Mouse (Mus musculus) adrenal gland (tissue): ENCODE results near the gene Il10rb.

Experiments used
- intact Hi-C: fragments of 180-260 bp; cut with DNase I; formaldehyde crosslinking; loops from one replicate; pipeline ENCODE4 v1.15.1; 2025

Il10rb gene

GRCm38 (mm10) chr16:91380151-91380550 lies 25.8 kb upstream of the Il10rb start:
- intact Hi-C loops: no loop called here

GRCm38 (mm10) chr16:91381606-91382005 lies 24.4 kb upstream of the Il10rb start:
- intact Hi-C loops: no loop called here

- intact Hi-C loops: no loop called here
Observed at GRCm38 (mm10) chr16:91382261-91382790, 23.6 kb upstream of the Il10rb start.

- intact Hi-C loops: no loop called here
Observed at GRCm38 (mm10) chr16:91384221-91384620, 21.7 kb upstream of the Il10rb start.

DNA sequence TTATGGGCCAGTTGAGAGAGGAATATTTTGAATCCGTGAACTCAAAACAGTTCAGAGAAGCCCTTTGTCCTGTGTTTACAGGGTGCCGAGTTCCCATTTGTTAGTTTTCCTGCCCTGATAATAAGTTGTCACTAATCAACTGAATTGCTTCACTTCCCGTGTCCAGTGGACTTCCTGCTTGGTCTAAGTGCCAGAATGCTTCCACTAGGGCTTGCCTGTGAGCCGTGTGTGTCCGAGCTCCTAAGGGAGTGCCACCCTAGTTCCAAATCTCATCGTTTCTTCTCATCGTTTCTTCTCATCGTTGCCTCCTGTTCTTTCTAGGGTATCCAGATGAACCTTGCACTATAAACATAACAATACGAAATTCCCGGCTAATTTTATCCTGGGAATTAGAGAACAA lies 20.3 kb upstream of the Il10rb start:
- intact Hi-C loops: no loop called here

- intact Hi-C loops: no loop called here
Observed at GRCm38 (mm10) chr16:91386419-91387120, 19.4 kb upstream of the Il10rb start.

- intact Hi-C loops: no loop called here
Observed at GRCm38 (mm10) chr16:91387121-91387486, 18.9 kb upstream of the Il10rb start.

- intact Hi-C loops: no loop called here
Observed at GRCm38 (mm10) chr16:91390100-91390499, 15.9 kb upstream of the Il10rb start.

- intact Hi-C loops: no loop called here
Observed at GRCm38 (mm10) chr16:91391421-91391820, 14.5 kb upstream of the Il10rb start, which contains the start of gene Gm21970. Gene Gm21970, plus strand, starts transcription at chr16:91391721.

- intact Hi-C loops: no loop called here
Observed at GRCm38 (mm10) chr16:91394826-91395410, 11.0 kb upstream of the Il10rb start.

DNA sequence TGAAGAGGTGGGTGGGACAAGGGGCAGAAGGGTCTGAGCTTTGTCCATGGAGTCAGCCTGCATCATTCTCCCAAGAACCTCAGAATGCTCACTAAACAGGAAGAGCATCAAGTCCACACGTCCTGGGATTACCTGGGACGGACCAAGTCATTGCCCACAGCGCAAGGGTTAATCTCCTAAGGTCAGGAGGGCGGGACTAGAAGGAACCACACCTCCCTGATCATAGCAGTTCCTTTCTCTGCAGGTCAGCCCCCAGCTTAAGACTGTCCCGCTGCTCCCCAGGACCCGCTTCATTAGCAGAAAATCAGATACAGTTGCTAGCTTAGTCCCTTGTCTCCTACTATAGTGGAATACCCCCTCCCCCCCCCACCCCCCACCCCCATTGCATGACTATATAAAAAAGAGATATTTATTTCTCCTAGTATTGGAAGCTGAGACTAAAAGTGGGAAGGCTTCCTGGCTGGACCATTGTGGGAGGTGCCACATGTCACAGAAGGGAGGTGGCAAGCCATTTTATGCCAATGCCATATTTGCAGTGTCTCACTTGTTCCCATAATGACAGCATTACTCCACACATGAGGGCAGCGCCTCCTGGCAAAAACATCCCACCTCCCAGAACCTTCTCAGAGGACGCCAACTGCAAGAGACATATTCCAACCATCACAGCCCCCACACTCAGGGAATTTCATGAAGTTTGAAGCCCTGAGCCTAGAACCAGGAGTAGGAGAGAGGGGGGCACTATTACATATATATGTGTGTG lies 10.2 kb upstream of the Il10rb start:
- intact Hi-C loops: no loop called here

- intact Hi-C loops: no loop called here
Observed at GRCm38 (mm10) chr16:91396844-91397537, 9.0 kb upstream of the Il10rb start.

GRCm38 (mm10) chr16:91398030-91398429 lies 7.9 kb upstream of the Il10rb start:
- intact Hi-C loops: no loop called here

DNA sequence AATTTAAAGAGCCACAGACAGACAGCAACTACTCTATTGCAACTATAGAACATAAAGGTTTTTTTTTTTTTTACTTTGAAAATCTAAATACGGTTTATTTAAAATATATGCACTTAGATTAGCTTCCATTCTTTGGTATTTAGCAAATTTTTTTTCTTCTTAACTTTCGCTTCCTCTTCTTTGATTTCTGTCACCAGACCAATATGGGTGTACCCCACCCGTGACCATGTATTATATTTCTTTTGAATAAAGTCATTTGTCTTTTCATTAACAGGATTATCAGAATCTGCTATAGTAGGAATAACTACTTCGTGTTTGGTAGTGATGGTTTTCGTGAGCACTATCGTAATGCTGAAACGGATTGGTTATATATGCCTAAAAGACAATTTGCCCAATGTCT lies 7.0 kb upstream of the Il10rb start:
- intact Hi-C loops: no loop called here

- intact Hi-C loops: no loop called here
Observed at GRCm38 (mm10) chr16:91401569-91402165, 4.3 kb upstream of the Il10rb start.

DNA sequence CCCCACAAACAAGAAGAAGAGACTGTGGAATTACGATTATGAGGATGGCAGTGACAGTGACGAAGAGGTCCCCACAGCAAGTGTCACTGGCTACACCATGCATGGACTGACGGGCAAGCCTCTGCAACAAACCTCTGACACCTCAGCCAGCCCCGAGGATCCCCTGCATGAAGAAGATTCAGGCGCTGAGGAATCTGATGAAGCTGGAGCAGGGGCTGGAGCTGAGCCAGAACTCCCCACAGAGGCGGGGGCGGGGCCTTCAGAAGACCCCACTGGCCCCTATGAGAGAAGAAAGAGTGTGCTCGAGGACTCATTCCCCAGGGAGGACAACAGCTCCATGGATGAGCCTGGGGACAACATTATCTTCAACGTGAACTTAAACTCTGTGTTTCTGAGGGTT lies 2.2 kb upstream of the Il10rb start:
- intact Hi-C loops: no loop called here

- intact Hi-C loops: no loop called here
Observed at GRCm38 (mm10) chr16:91404187-91404586, 1.8 kb upstream of the Il10rb start.

DNA sequence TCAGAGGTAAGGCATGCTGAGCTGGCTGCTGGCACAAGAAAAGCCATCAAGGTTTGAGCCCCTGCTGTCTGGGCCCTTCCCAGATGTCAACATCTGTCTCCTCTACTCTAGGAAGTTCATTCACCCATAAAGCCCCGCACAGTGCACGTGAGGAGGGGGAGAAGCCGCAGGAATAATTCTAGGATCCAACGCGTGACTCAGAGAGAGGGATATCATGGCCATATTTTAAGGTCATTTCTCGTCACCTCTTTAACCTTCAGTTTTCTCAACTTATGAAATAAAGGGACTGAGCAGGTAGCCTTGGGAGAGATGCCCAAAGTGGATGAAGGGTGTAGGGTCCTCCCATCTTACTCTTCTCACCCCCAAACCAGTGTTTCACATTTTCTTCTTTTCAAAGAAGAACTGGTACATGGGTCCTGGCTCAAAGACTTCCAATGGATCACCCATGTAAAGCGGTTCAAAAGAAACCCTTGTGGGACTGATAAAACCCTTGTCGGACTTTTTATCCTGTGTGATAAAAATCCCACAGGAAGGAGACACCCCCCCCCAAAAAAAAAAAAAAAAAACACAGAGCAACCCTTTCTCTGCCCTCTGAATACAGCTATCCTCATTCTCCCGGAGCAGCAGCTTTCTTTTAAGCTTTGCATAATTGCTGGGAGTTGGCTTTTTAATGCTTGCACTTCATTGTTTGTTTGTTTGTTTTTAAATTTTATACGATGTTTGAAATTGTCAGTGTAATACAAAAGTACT lies 961 bp upstream of the Il10rb start:
- intact Hi-C loops: loop anchor here (5.0 kb wide), 2 partner anchors 37 to 43 kb away; no protein-coding TSS in a partner anchor

DNA sequence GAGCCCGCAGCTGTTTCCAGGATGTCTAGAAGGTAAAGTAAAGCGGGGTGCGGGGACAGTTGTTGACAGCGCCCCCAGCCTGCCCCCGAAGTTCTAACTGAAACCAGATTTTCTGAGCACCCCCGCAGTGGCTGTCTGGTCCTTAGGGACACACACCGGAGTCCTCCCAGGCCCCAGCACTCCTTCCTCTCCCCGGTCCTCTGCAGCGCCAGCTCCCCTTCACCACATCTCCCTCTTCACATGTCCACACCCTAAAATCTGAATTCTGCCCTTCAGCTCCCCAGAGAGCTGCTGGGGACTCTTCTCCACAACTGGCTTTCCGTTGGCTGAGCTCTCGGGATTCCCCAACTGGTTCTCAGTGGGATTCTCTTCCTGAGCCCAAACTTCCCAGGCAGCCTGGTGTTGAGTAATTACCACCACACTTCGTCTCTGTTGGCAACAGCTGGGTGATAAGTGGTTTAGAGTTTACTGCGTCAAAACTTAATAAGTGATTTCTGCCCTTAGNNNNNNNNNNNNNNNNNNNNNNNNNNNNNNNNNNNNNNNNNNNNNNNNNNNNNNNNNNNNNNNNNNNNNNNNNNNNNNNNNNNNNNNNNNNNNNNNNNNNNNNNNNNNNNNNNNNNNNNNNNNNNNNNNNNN lies 739 bp downstream of the Il10rb start:
- intact Hi-C loops: loop anchor here (5.0 kb wide), 2 partner anchors 36 to 44 kb away; no protein-coding TSS in a partner anchor
